Mouse (Mus musculus) heart, postnatal 0 days (tissue): Measurements from ENCODE around the gene Fry. TPM values are rescaled to one million over a fixed set of nuclear protein-coding genes. Genes with fewer than 3 reads are reported as not detected.

ENCODE experiments used
- ATAC-seq: fragments of 200-750 bp; cut with Nextera tagmentation; 2 replicates; pipeline ENCODE4 v1.8.0; 2017; ENCODE audit warnings: low read depth, moderate number of reproducible peaks, moderate library complexity; ENCODE audit not compliant: insufficient read depth
- DNase-seq: peaks from one replicate; pipeline ENCODE4 v3.0.0-alpha.2; 2016; ENCODE audit warnings: low spot score
- H3K27ac ChIP-seq: fragments of 300-500 bp; sonication (generic); 2 replicates; pipeline ENCODE4 v1.5.1; 2014; ENCODE audit warnings: low read depth, mild to moderate bottlenecking
- H3K27me3 ChIP-seq: fragments of 300-500 bp; sonication (generic); 2 replicates; pipeline ENCODE4 v1.6.1; 2014; ENCODE audit warnings: low read length, mixed read lengths; ENCODE audit not compliant: control insufficient read depth, insufficient read depth
- H3K36me3 ChIP-seq: fragments of 300-500 bp; sonication (generic); replicated peaks from 2 replicates; pipeline ENCODE4 v1.6.1; 2014; ENCODE audit warnings: low read length, mixed read lengths; ENCODE audit not compliant: control insufficient read depth, insufficient read depth
- H3K4me1 ChIP-seq: fragments of 300-500 bp; sonication (generic); 2 replicates; pipeline ENCODE4 v1.6.1; 2014; ENCODE audit warnings: antibody characterized with exemption; ENCODE audit not compliant: control insufficient read depth, insufficient read depth
- H3K4me2 ChIP-seq: fragments of 300-500 bp; sonication (generic); 2 replicates; pipeline ENCODE4 v1.6.1; 2014; ENCODE audit warnings: low read depth, mild to moderate bottlenecking, low read length, moderate library complexity
- H3K4me3 ChIP-seq: fragments of 300-500 bp; sonication (generic); 2 replicates; pipeline ENCODE4 v1.5.1; 2014; ENCODE audit warnings: low read depth, low read length
- H3K9ac ChIP-seq: fragments of 300-500 bp; sonication (generic); replicated peaks from 2 replicates; pipeline ENCODE4 v1.6.1; 2014; ENCODE audit warnings: low read depth, low read length, mixed read lengths
- H3K9me3 ChIP-seq: fragments of 300-500 bp; sonication (generic); replicated peaks from 2 replicates; pipeline ENCODE4 v1.6.1; 2016; ENCODE audit warnings: low read length; ENCODE audit not compliant: control insufficient read depth
- CTCF ChIP-seq: IDR thresholded peaks from 2 replicates; pipeline ENCODE4 v1.5.1; 2016; ENCODE audit warnings: antibody characterized with exemption, control low read depth, low read depth
- EP300 ChIP-seq: IDR thresholded peaks from 2 replicates; pipeline ENCODE4 v1.6.1; 2016; ENCODE audit warnings: antibody characterized with exemption, low read depth
- WGBS: fragments of 180-500 bp; shearing (Covaris S2); extraction: QIAGEN DNeasy Blood & Tissue Kit; methylation state at CpG from one replicate; pipeline ENCODE4 v1.1.7; 2014; 5-methylcytosine and 5-hydroxymethylcytosine counted together
- polyA plus RNA-seq: library from polyadenylated mRNA; unstranded; fragments of >200 nt; fragmentation: Nextera tagmentation; extraction: Ambion mirVana; gene quantifications from 2 replicates; pipeline ENCODE4 v1.2.1, GENCODE M21; 2015
- total RNA-seq: library from RNA; depleted of rRNA; stranded (reverse); fragments of >200 nt; gene quantifications from 2 replicates; pipeline ENCODE4 v1.2.3, GENCODE M21; 2014; ENCODE audit warnings: low replicate concordance

The Fry gene
- total and polyA plus RNA-seq, 2 experiments from 2014 or later = 31.8 to 124 TPM

GRCm38 (mm10) chr5:150155388-150155787, 36.9 kb downstream of the Fry start:
- Histone ChIP-seq H3K4me2 (peak overlapping the region; percentile 57; the same call in 1 of the 2 replicates), H3K4me3 (no peak overlapping the region), H3K27ac (peak overlapping the region; percentile 74), H3K9ac (no peak overlapping the region), H3K4me1 (peaks cover 35% of the 10 kb centered on the region), H3K36me3 (no peaks in the 10 kb centered on the region), H3K9me3 (no peaks in the 10 kb centered on the region), H3K27me3 (no peaks in the 10 kb centered on the region)
- TF ChIP-seq EP300 = no peak
- TF ChIP-seq CTCF = no peak
- 66% methylated on average over 8 of the region's 8 CpGs for WGBS
- DNase-seq (no peak), ATAC-seq (no peak)

DNA sequence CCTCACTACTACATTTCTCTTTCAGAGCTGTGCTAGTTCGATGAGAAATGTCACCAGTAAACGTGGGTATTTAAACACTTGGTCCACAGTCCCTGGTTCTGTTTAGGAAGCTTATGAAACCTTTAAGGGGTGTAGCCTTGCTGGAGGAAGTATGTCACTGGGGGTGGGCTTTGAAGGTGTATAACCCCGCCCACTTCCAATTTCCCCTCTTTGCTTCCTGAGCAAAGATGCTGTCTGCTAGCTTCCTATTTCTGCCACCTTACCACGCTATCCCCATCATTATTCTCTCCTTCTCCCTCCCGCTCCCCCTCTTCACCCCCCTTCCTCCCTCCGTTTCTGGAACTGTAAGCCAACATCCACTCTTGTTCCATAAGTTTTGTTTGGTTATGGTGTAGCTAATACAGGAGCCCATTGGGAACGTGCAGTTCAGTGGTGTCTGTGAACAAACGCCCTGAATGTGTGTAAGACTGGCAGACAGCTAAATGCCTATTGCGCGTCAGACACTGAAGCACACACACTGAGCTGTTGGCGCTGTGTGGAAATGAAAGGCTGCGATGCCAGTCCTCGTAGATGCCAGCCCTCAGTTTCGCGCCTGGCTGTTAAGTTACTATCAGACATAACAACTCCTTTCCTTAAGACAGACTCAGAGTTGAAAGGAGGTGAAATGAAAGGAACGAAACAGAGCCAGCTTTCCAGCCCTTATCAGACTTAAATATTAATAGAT, 37.8 kb downstream of the Fry start:
- no peaks in the 10 kb centered on the region for H3K27me3 ChIP-seq
- peak overlapping the region; percentile 74 for H3K27ac ChIP-seq
- H3K9ac ChIP-seq = no peak overlapping the region
- H3K4me3 ChIP-seq = peak overlapping the region; percentile 2
- H3K9me3 ChIP-seq = no peaks in the 10 kb centered on the region
- ATAC-seq = peak; percentile 27; the same call in 1 of the 2 replicates
- no peak for DNase-seq
- no peaks in the 10 kb centered on the region for H3K36me3 ChIP-seq
- WGBS = 59% methylated on average over 16 of the region's 16 CpGs
- no peak for TF ChIP-seq EP300
- TF ChIP-seq CTCF = no peak
- H3K4me2 ChIP-seq = peak overlapping the region; percentile 57
- peaks cover 28% of the 10 kb centered on the region for H3K4me1 ChIP-seq

GRCm38 (mm10) chr5:150157682-150158081, 39.2 kb downstream of the Fry start:
- H3K4me2 ChIP-seq = no peak overlapping the region
- no peak overlapping the region for H3K4me3 ChIP-seq
- WGBS = 36% methylated on average over 6 of the region's 6 CpGs
- no peaks in the 10 kb centered on the region for H3K9me3 ChIP-seq
- peaks cover 17% of the 10 kb centered on the region; the same call in 1 of the 2 replicates for H3K4me1 ChIP-seq
- TF ChIP-seq CTCF (peak; percentile 86), EP300 (no peak)
- ATAC-seq (peak; percentile 34; the same call in 1 of the 2 replicates), DNase-seq (peak; percentile 61)
- no peaks in the 10 kb centered on the region for H3K36me3 ChIP-seq
- no peak overlapping the region for H3K9ac ChIP-seq
- no peak overlapping the region for H3K27ac ChIP-seq
- no peaks in the 10 kb centered on the region for H3K27me3 ChIP-seq

DNA sequence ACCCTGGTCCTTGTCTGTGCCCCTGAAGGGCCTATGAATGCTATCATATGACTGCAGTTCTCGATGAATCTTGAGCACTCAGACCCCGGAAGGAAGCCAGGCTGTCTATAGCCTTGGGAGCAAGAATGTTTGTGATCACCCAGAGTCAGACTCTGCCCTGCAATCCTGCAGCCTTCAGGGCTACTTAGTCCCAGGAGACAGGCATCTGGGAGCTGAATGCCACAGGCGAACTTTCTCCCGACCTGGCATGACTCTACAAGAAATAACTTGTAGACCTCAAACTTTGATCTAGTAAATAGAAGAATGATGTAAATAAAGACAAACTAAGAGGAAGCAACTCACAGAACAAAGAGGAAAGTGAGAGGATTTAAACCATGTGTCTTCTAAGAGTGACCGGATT, 40.7 kb downstream of the Fry start:
- Histone ChIP-seq H3K9ac (no peak overlapping the region), H3K27ac (no peak overlapping the region), H3K4me2 (no peak overlapping the region), H3K4me1 (peaks cover 17% of the 10 kb centered on the region; the same call in 1 of the 2 replicates), H3K36me3 (no peaks in the 10 kb centered on the region), H3K4me3 (no peak overlapping the region), H3K27me3 (no peaks in the 10 kb centered on the region), H3K9me3 (no peaks in the 10 kb centered on the region)
- DNase-seq (no peak), ATAC-seq (no peak)
- WGBS = 55% methylated on average over 5 of the region's 5 CpGs
- TF ChIP-seq CTCF (no peak), EP300 (no peak)

GRCm38 (mm10) chr5:150161193-150161592, 42.7 kb downstream of the Fry start:
- ATAC-seq = no peak
- TF ChIP-seq CTCF = 0 out of 2 replicates have a peak, but pooled peaks have one; percentile 14
- TF ChIP-seq EP300 = no peak
- no peak overlapping the region for H3K4me2 ChIP-seq

GRCm38 (mm10) chr5:150161898-150162297, 43.5 kb downstream of the Fry start:
- ATAC-seq (no peak), DNase-seq (no peak)
- Histone ChIP-seq H3K9me3 (no peaks in the 10 kb centered on the region), H3K4me1 (no peaks in the 10 kb centered on the region), H3K36me3 (no peaks in the 10 kb centered on the region), H3K4me2 (no peak overlapping the region), H3K4me3 (no peak overlapping the region), H3K27me3 (no peaks in the 10 kb centered on the region), H3K27ac (no peak overlapping the region), H3K9ac (no peak overlapping the region)
- TF ChIP-seq CTCF = no peak
- TF ChIP-seq EP300 = no peak
- WGBS = 88% methylated on average over 5 of the region's 5 CpGs

More at GRCm38 (mm10) chr5:150161193-150161592, 42.7 kb downstream of the Fry start:
- H3K4me1 ChIP-seq = peaks cover 6% of the 10 kb centered on the region; the same call in 1 of the 2 replicates
- no peak for DNase-seq
- 92% methylated on average over 6 of the region's 6 CpGs for WGBS
- H3K27me3 ChIP-seq = no peaks in the 10 kb centered on the region
- H3K4me3 ChIP-seq = no peak overlapping the region
- no peaks in the 10 kb centered on the region for H3K36me3 ChIP-seq
- no peaks in the 10 kb centered on the region for H3K9me3 ChIP-seq
- no peak overlapping the region for H3K27ac ChIP-seq
- no peak overlapping the region for H3K9ac ChIP-seq
